Mouse (Mus musculus): ENCODE measurements around the gene Ankdd1b. TPM values are rescaled to one million over a fixed set of nuclear protein-coding genes. Genes with fewer than 3 reads are reported as not detected.

The Ankdd1b gene
- 0.95 and 1.2 TPM in 2 replicates for total RNA-seq (2021)
- long read RNA-seq, partial matches to known transcripts: 0 of 3 reads
- long read RNA-seq, other reads (novel, unspliced or antisense): 2 of 3 reads

GRCm38 (mm10) chr13:96470957-96471356, at the start of gene Ankdd1b:
Ankdd1b (minus strand) TSS chr13:96471198.
- DNase-seq: no peak

- DNase-seq: no peak
Measured at GRCm38 (mm10) chr13:96517335-96517734, 46.3 kb upstream of the Ankdd1b start.

GRCm38 (mm10) chr13:96516249-96516648, 45.3 kb upstream of the Ankdd1b start:
- no peak for DNase-seq

- DNase-seq: no peak
Measured at GRCm38 (mm10) chr13:96514154-96514942, 43.4 kb upstream of the Ankdd1b start.

GRCm38 (mm10) chr13:96511893-96512292, 40.9 kb upstream of the Ankdd1b start:
- DNase-seq: no peak

GRCm38 (mm10) chr13:96511262-96511661, 40.3 kb upstream of the Ankdd1b start:
- DNase-seq: no peak

GRCm38 (mm10) chr13:96510635-96511034, 39.6 kb upstream of the Ankdd1b start:
- DNase-seq: peak; percentile 20

- DNase-seq: no peak
Measured at GRCm38 (mm10) chr13:96507541-96507940, 36.5 kb upstream of the Ankdd1b start.

- DNase-seq: no peak
Measured at GRCm38 (mm10) chr13:96506313-96506712, 35.3 kb upstream of the Ankdd1b start.

- DNase-seq: no peak
Measured at GRCm38 (mm10) chr13:96505661-96506060, 34.7 kb upstream of the Ankdd1b start.

GRCm38 (mm10) chr13:96499891-96500290, 28.9 kb upstream of the Ankdd1b start:
- DNase-seq: no peak

GRCm38 (mm10) chr13:96496630-96497029, 25.6 kb upstream of the Ankdd1b start:
- no peak for DNase-seq

- no peak for DNase-seq
Measured at GRCm38 (mm10) chr13:96490433-96490832, 19.4 kb upstream of the Ankdd1b start, which contains the start of gene Gm17622. Gm17622 (plus strand) TSS chr13:96490733.

GRCm38 (mm10) chr13:96487968-96488367, 17.0 kb upstream of the Ankdd1b start:
- no peak for DNase-seq

- no peak for DNase-seq
Measured at GRCm38 (mm10) chr13:96487230-96487629, 16.2 kb upstream of the Ankdd1b start.

GRCm38 (mm10) chr13:96478991-96479390, 8.0 kb upstream of the Ankdd1b start:
- no peak for DNase-seq

- no peak for DNase-seq
Measured at GRCm38 (mm10) chr13:96477226-96477625, 6.2 kb upstream of the Ankdd1b start.

- no peak for DNase-seq
Measured at GRCm38 (mm10) chr13:96470556-96470955, 442 bp downstream of the Ankdd1b start.

GRCm38 (mm10) chr13:96468678-96469077, 2.3 kb downstream of the Ankdd1b start:
- DNase-seq: no peak

GRCm38 (mm10) chr13:96465315-96465714, 5.7 kb downstream of the Ankdd1b start:
- no peak for DNase-seq

GRCm38 (mm10) chr13:96462644-96463043, 8.4 kb downstream of the Ankdd1b start:
- DNase-seq: no peak

GRCm38 (mm10) chr13:96458606-96459005, 12.4 kb downstream of the Ankdd1b start:
- no peak for DNase-seq

- DNase-seq: no peak
Measured at GRCm38 (mm10) chr13:96458018-96458417, 13.0 kb downstream of the Ankdd1b start.

GRCm38 (mm10) chr13:96457566-96457965, 13.4 kb downstream of the Ankdd1b start:
- DNase-seq: no peak
